Mouse (Mus musculus) retina, postnatal 7 days (tissue): Measurements from ENCODE around the gene Kansl2.

Experiments used
- DNase-seq: peaks from one replicate; pipeline ENCODE4 v3.0.0-alpha.2; 2012; ENCODE audit warnings: low read depth, low spot score

The Kansl2 gene

DNA sequence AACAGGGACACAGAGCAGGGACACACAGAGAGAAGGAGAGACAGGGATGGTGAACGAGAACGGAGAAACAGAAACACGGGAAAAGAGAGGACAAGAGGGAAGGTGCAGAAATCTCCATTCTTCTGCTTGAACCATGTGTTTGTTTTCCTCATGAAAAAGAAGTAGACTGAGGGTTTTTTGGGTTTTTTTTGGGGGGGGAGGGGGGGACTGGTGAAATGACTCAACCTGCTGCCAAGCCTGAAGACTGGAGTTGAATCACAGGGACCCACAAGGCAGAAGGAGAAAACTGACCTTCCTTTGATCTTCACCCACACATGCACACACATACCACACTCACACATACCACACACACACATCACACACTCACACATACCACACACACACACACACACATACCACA is 30.7 kb downstream of the Kansl2 start:
- no peak for DNase-seq

DNA sequence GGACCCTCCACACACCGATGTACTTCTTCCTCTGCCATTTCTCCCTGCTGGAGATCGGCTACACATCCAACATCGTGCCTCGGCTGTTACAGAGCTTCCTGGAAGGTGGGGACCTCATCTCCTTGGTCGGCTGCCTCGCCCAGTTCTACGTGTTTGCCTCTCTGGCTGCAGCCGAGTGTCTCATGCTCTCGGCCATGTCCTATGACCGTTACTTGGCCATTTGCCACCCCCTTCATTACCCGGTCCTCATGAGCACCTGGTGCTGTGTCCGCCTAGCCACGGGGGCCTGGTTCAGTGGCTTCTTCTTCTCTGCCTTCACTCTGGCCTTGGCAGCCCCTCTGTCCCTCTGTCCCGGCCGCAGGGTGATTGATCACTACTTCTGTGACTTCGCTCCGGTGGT is 36.4 kb downstream of the Kansl2 start:
- DNase-seq: no peak

DNA sequence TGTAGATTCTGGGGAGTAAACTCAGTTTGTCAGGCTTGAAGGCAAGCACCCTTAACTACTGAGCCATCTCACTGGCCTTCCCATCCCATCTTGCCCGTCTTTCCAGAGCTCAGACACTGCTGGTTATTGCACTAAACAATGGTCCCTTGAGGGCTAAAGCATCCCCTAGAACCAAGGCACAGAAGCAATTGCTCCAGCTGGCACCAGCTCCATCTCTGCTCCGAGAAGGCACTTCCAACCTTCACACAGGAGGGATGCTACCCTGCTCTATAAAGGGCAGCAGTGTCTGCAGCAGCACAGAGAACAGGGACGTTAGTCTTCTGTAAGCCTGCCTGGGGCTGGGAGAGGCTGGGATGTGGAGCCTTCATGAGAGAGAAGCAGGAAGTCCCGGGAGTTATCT is 42.0 kb downstream of the Kansl2 start, which contains the start of gene Olfr279:
Gene Olfr279, plus strand, starts transcription at position 301 of the 400 bp plus-strand sequence.
- DNase-seq: no peak

DNA sequence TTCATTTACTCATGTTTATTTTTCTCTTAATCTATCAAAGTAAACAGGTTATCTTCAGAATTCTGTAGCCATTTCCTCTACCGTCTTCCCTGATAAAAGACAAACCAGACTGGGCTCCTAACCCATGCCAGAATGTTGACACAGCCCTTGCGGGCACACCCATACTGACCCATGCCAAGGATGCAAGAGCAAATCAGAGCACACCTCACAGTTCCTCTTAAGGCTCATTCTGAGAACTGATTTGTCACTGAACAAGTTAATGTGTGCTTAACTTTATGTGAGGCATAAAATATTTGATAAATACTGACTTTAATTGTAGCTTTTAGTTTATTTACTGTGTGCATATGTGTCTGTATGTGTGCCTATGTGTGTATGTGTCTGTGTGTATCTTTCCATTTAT is 42.7 kb downstream of the Kansl2 start:
- DNase-seq: no peak

DNA sequence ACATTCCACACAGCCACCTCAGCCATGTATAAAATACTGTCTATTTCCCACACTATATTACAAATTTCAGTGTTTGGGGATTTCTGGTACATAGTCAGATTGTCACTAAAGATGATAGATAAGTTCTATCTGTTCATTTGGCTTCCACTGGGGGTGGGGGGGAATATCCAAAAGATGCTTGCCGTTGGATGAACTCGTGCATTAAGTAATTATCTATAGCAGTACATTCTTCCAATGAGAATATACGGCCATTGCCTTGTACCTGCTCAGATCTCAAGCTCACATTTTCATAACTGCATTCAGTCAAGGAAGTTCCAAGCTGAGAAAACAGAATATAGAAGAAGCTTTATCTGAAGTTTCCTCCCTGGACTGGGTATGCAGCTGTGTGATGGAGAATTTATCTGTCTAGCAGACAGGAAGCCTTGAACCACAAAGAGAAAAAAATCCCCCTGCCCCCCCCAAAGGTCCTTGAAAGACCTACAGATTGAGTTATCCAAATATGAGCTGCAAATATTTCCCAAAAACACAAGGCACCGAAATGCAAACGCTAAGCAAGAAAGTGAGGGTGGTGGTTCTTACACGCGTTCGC is 47.5 kb downstream of the Kansl2 start:
- DNase-seq: no peak

DNA sequence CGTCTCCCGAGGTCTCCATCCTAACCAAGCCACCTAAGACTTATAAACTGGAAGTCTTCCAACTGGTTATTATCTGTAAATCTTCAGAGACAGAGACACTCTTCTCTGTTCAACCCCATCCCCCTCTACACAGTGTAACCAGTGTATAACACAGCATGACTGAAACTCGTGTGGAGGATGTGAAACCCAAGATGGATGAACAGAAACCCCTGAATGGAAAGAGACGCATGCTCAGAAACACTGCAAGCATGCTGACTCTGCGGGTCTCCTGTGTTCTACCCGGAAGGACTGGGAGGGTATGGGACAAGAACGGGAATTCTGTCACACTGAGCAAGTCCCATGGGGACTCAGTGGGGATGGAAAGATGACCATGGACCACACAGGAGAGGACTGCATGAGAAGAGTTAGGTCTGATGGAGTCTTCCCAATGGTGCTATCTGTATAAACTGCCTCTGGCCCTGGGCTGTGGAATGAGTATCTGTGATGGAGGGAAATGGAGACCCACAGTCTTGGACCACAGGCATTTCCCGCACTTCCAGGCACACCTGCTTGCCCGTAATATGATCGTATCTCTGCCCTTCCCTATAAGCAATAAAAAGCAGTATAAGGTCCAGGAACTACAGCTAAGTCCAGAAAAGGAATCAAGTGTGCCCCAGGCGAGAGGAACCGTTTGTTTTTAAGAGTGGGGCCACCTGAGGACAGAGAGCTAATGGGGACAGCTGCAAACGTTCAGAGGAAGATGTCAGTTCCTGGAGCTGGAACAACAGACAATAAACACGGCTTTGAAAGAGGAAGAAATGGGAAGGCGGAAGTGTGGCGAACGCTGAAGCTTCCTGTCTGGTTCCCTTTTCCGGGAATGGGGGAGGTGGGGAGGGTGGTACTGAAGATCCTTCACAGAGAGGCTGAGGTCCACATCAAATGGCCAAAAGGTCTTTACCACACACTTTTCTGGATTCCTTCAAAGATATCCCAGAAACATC is 49.9 kb downstream of the Kansl2 start:
- no peak for DNase-seq

DNA sequence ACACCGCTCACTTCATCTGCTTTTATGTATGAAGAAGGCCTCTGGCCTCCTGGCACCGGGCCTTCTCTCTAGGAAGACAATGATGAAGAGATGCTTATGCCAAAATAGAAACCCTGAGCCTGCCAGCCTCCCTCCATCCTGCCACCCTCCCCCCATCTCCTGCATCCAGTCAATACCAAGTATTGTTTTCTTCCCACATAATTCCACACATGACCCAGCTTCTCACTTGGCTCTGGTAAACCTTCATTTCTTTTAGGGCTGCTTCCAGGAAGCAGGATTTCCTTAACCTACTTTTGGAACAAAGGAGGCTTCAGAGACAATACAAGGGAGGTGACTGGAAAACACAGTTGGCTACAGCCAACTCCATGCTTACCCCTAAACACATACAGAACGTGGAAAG is 51.4 kb downstream of the Kansl2 start, which contains the start of gene Lalba:
Gene Lalba, minus strand, starts transcription at position 21 of the 400 bp plus-strand sequence.
- DNase-seq: no peak

DNA sequence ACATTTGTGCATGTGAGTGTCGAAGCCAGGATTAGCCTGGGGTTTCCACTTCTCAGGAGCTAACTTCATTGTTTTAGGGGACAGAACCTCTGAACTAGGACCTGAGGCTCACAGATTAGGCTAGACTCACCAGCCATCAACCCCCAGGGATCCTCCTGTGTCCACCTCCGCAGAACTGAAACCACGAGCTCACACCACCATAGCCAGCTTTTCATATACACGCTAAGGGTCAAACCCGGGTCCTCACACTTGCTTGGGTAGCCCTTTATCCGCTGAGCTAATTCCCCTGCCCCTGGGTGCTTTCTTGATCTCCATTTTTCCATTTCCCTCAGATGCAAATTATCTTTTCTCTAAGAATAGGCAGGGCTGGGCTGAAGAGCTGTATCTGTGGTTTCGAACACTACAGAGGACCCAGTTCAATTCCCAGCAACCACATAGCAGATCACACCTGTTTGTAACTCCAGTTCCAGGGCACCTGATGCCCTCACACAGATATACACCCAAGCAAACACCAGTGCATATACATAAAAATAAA is 54.4 kb downstream of the Kansl2 start:
- no peak for DNase-seq

DNA sequence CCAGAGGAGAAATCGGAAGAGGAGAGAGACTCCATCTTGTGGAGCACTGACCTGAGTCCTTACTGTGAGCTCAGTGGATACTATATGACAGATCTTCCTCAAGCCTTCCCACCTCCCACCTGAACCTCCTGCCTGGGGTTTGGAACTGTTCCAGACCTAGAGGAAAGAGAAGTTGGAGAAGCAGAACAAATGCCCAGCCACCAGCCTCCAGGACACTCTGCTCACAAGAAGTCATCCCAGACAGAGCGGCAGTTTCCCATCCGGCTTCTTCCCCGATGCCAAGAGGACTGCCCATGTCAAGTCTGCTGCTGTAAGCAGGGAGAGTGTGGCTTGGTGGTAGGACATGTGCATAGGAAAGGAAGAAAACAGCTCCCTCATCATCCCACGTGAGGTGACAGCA is 57.8 kb downstream of the Kansl2 start:
- no peak for DNase-seq

DNA sequence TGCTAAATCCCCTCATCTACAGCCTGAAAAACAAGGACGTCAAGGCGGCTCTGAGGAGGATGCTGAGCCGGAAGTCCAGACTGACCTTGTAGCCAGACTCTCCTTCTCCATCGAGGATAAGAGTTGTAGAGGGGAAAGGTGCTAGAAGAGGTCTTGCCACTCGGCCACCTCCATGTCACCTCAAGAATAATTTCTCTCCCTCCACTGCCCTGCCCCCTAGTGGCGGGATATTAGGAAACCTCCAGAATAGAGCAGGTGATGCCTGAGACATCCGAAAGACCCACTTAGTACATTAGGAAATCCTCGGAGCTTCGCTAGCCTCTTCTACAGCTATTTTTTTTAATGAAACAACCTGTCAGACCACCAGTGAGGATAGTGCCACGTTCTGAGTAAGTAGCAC is 58.7 kb downstream of the Kansl2 start:
- DNase-seq: peak; percentile 28

DNA sequence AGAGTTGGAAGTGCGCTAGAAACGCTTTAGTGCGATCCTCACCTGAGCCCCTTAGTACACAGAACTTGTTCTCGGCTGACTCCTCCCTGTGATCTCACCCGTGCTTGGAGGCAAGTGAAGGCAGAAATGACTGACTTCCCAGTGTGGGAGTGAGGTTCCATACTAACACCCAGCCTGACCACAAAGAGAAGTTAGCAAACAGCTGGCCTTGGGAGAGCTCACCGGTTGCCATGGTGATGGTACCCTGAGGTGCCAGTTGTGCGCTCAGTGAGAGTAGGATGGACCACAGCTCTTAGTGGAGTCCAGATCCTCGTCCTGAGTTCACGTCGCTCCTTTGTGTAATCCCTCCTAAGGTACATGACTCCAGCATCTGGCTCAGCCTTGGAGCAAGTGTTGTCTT is 59.1 kb downstream of the Kansl2 start:
- no peak for DNase-seq

DNA sequence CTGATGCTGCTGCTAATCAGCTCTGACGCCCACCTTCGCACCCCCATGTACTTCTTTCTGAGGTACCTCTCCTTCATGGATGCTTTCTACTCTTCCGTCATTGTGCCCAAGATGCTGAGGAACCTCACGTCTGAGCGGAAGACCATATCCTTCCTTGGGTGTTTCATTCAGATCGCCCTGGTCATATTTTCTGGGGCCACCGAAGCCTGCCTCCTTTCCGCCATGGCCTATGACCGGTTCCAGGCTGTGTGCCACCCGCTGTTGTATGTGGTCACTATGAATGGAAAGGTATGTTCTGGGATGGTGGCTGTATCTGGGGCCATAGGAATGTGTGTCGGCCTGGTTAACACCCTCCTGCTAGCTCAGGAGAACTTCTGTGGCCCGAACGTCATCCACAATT is 62.5 kb downstream of the Kansl2 start:
- DNase-seq: no peak

DNA sequence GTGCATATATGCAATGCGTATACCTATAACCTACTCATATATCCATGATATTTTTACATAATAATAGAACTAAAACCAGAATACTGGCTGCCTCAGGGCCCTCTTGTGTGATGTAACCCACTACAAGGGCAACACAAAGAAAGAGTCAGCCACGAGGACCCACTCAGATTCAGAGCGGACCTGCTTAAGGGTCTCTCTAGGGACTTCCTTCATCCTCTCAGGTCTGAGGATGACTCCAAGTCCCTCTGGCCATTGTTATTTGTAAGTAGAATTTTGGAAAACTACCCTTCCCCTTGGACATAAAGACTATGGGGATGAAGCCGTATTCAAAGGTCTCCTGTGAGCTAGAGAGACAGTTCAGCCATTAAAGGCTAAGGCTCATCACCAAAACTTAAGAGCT is 64.5 kb downstream of the Kansl2 start, which contains the start of gene OR5BS1P:
Gene OR5BS1P, plus strand, starts transcription at position 301 of the 400 bp plus-strand sequence.
- no peak for DNase-seq
